Mouse (Mus musculus): ENCODE data around the gene Rpl13a. TPM values are rescaled to one million over a fixed set of nuclear protein-coding genes. Genes with fewer than 3 reads are reported as not detected.

Rpl13a gene
- polyA plus RNA-seq, 1 experiment from 2014 or later, result 649 TPM

DNA sequence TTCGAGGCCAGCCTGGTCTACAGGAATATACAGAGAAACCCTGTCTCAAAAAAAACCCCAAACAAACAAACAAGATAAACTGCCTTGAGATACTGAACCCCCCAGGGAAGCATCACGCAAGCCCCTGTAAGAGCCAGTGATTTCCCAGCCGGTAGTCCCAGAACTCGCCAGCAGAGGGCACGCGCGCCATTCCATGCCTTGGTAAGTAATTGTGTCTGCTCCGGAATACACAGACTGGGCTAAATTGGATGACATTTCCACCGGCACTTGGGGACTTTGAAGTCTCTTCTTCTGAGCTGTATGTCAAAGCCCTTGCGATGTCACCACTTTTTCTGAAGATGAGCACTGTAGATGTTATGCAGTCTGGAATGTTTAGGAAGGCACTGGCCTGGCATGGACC lies 48.7 kb downstream of the Rpl13a start:
- Histone ChIP-seq H3K27ac (replicated peaks) (no peak overlapping the region), H3K4me3 (replicated peaks) (no peak overlapping the region), H3K27me3 (replicated peaks) (no peaks in the 10 kb centered on the region), H3K9ac (replicated peaks) (no peak overlapping the region), H3K4me1 (peaks cover 14% of the 10 kb centered on the region), H3K4me2 (no peak overlapping the region; the same call in 1 of the 2 replicates), H3K36me3 (peaks cover 15% of the 10 kb centered on the region), H3K9me3 (replicated peaks) (no peaks in the 10 kb centered on the region)
- 1% methylated on average over 10 of the region's 10 CpGs for whole genome bisulfite sequencing
- ATAC-seq (ENCODE audit: low FRiP score), result peak; percentile 74

GRCm38 (mm10) chr7:45078513-45078912 lies 50.0 kb downstream of the Rpl13a start:
- H3K4me3 ChIP-seq (replicated peaks), result no peak overlapping the region
- 43% methylated on average over 9 of the region's 9 CpGs for WGBS
- H3K4me2 ChIP-seq, result no peak overlapping the region
- no peak overlapping the region for H3K27ac ChIP-seq (replicated peaks)
- H3K4me1 ChIP-seq, result peaks cover 14% of the 10 kb centered on the region
- H3K27me3 ChIP-seq (replicated peaks), result no peaks in the 10 kb centered on the region
- no peak overlapping the region for H3K9ac ChIP-seq (replicated peaks)
- H3K36me3 ChIP-seq, result peaks cover 23% of the 10 kb centered on the region
- no peak for ATAC-seq (ENCODE audit: low FRiP score)
- no peaks in the 10 kb centered on the region for H3K9me3 ChIP-seq (replicated peaks)

GRCm38 (mm10) chr7:45077829-45078228 lies 50.7 kb downstream of the Rpl13a start:
- Histone ChIP-seq H3K4me3 (replicated peaks) (no peak overlapping the region), H3K4me2 (no peak overlapping the region), H3K27ac (replicated peaks) (no peak overlapping the region), H3K36me3 (peaks cover 23% of the 10 kb centered on the region), H3K9ac (replicated peaks) (no peak overlapping the region), H3K4me1 (peaks cover 12% of the 10 kb centered on the region), H3K27me3 (replicated peaks) (no peaks in the 10 kb centered on the region), H3K9me3 (replicated peaks) (no peaks in the 10 kb centered on the region)
- ATAC-seq (ENCODE audit: low FRiP score), result no peak
- WGBS, result 98% methylated on average over 2 of the region's 2 CpGs

- Histone ChIP-seq H3K4me3 (replicated peaks) (no peak overlapping the region), H3K4me1 (peaks cover 7% of the 10 kb centered on the region; the same call in 1 of the 2 replicates), H3K4me2 (no peak overlapping the region), H3K27me3 (replicated peaks) (no peaks in the 10 kb centered on the region), H3K9ac (replicated peaks) (no peak overlapping the region), H3K36me3 (peaks cover 23% of the 10 kb centered on the region), H3K9me3 (replicated peaks) (no peaks in the 10 kb centered on the region), H3K27ac (replicated peaks) (no peak overlapping the region)
- WGBS, result 84% methylated on average over 14 of the region's 14 CpGs
- no peak for ATAC-seq (ENCODE audit: low FRiP score)
These were observed 51.2 kb downstream of the Rpl13a start for GRCm38 (mm10) chr7:45077322-45077721.

DNA sequence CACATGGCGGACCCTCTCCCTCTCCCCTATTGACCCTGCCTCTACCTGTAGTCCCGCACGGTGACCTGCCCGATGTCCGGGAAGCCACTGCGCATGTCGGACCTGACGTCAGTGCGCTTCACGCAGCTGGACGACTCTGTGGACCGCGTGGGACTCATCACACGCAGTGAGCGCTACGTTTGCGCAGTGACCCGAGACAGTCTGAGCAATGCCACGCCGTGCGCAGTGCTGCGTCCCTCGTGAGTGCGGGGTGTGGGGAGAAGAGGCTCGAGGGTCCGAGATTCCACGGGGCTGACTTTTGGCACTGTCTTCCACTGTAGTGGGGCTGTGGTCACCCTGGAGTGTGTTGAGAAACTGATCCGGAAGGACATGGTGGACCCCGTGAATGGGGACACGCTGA lies 52.1 kb downstream of the Rpl13a start:
- H3K4me1 ChIP-seq, result peaks cover 6% of the 10 kb centered on the region; the same call in 1 of the 2 replicates
- no peak overlapping the region for H3K9ac ChIP-seq (replicated peaks)
- no peaks in the 10 kb centered on the region for H3K27me3 ChIP-seq (replicated peaks)
- H3K4me3 ChIP-seq (replicated peaks), result no peak overlapping the region
- no peak overlapping the region for H3K4me2 ChIP-seq
- no peak for ATAC-seq (ENCODE audit: low FRiP score)
- WGBS, result 89% methylated on average over 30 of the region's 30 CpGs
- H3K27ac ChIP-seq (replicated peaks), result no peak overlapping the region
- H3K9me3 ChIP-seq (replicated peaks), result no peaks in the 10 kb centered on the region
- H3K36me3 ChIP-seq, result peaks cover 23% of the 10 kb centered on the region

MicroRNAs encoded within 50 kb of the gene (microRNA counts, 519-probe panel; counts per million panel counts)
- microRNA mmu-miR-150, result 2,961 counts per million, percentile 71 among the panel's probes with 10 or more counts

Small RNA genes within 50 kb of the gene (microRNA-seq; reads per million reads assigned to microRNA genes)
- gene Mir150, result 69.6 reads per million, percentile 47 among the genes with 10 or more reads in this experiment
- 6.4 reads per million, percentile 22 among the genes with 10 or more reads in this experiment for gene Mir5121
- not detected for gene Mir7055

Other genes starting within 250 kb of the Rpl13a start
- 136 and 141 TPM in 2 replicates for gene Med25, start 236.0 kb downstream of the Rpl13a start, polyA plus RNA-seq (2015; fragmentation: Nextera tagmentation; extraction: Ambion mirVana)
- gene Fuz, start 232.7 kb downstream of the Rpl13a start, polyA plus RNA-seq (2015; fragmentation: Nextera tagmentation; extraction: Ambion mirVana), result 15.1 and 15.8 TPM in 2 replicates
- 122 and 126 TPM in 2 replicates for gene Ap2a1, start 199.3 kb downstream of the Rpl13a start, polyA plus RNA-seq (2015; fragmentation: Nextera tagmentation; extraction: Ambion mirVana)
- 0.14 and 0.24 TPM in 2 replicates for gene Tsks, start 185.6 kb downstream of the Rpl13a start, polyA plus RNA-seq (2015; fragmentation: Nextera tagmentation; extraction: Ambion mirVana)
- gene Cpt1c, start 153.9 kb downstream of the Rpl13a start, polyA plus RNA-seq (2015; fragmentation: Nextera tagmentation; extraction: Ambion mirVana), result 55.5 and 59.0 TPM in 2 replicates
- gene Prmt1, start 142.2 kb downstream of the Rpl13a start, polyA plus RNA-seq (2015; fragmentation: Nextera tagmentation; extraction: Ambion mirVana), result 605 and 615 TPM in 2 replicates
- gene Irf3, start 131.1 kb downstream of the Rpl13a start, polyA plus RNA-seq (2015; fragmentation: Nextera tagmentation; extraction: Ambion mirVana), result 56.8 and 70.2 TPM in 2 replicates
- 9.8 and 19.8 TPM in 2 replicates for gene Bcl2l12, start 130.0 kb downstream of the Rpl13a start, polyA plus RNA-seq (2015; fragmentation: Nextera tagmentation; extraction: Ambion mirVana)
- gene Scaf1, start 112.4 kb downstream of the Rpl13a start, polyA plus RNA-seq (2015; fragmentation: Nextera tagmentation; extraction: Ambion mirVana), result 43.3 and 46.1 TPM in 2 replicates
- 14.2 and 24.2 TPM in 2 replicates for gene Rras, start 110.8 kb downstream of the Rpl13a start, polyA plus RNA-seq (2015; fragmentation: Nextera tagmentation; extraction: Ambion mirVana)
- 11.4 and 12.3 TPM in 2 replicates for gene Prr12, start 75.9 kb downstream of the Rpl13a start, polyA plus RNA-seq (2015; fragmentation: Nextera tagmentation; extraction: Ambion mirVana)
- 65.8 and 66.5 TPM in 2 replicates for gene Nosip, start 66.3 kb downstream of the Rpl13a start, polyA plus RNA-seq (2015; fragmentation: Nextera tagmentation; extraction: Ambion mirVana)
- gene Prrg2, start 66.1 kb downstream of the Rpl13a start, polyA plus RNA-seq (2015; fragmentation: Nextera tagmentation; extraction: Ambion mirVana), result 16.5 and 18.1 TPM in 2 replicates
- 112 and 118 TPM in 2 replicates for gene Rcn3, start 36.5 kb downstream of the Rpl13a start, polyA plus RNA-seq (2015; fragmentation: Nextera tagmentation; extraction: Ambion mirVana)
- gene Fcgrt, start 24.9 kb downstream of the Rpl13a start, polyA plus RNA-seq (2015; fragmentation: Nextera tagmentation; extraction: Ambion mirVana), result 33.8 and 42.7 TPM in 2 replicates
- 759 and 947 TPM in 2 replicates for gene Rps11, start 4.3 kb downstream of the Rpl13a start, polyA plus RNA-seq (2015; fragmentation: Nextera tagmentation; extraction: Ambion mirVana)
- gene Gm45713, start 7.5 kb upstream of the Rpl13a start, polyA plus RNA-seq (2015; fragmentation: Nextera tagmentation; extraction: Ambion mirVana), result 0.12 and 0.24 TPM in 2 replicates
- gene Flt3l, start 7.7 kb upstream of the Rpl13a start, polyA plus RNA-seq (2015; fragmentation: Nextera tagmentation; extraction: Ambion mirVana), result 1.8 and 3.8 TPM in 2 replicates
- 81.7 and 82.9 TPM in 2 replicates for gene Pih1d1, start 25.5 kb upstream of the Rpl13a start, polyA plus RNA-seq (2015; fragmentation: Nextera tagmentation; extraction: Ambion mirVana)
- 19.5 and 26.8 TPM in 2 replicates for gene Aldh16a1, start 25.8 kb upstream of the Rpl13a start, polyA plus RNA-seq (2015; fragmentation: Nextera tagmentation; extraction: Ambion mirVana)
- 0.37 and 0.55 TPM in 2 replicates for gene Slc17a7, start 35.2 kb upstream of the Rpl13a start, polyA plus RNA-seq (2015; fragmentation: Nextera tagmentation; extraction: Ambion mirVana)
- not detected in 2 replicates for gene Gfy, start 50.8 kb upstream of the Rpl13a start, polyA plus RNA-seq (2015; fragmentation: Nextera tagmentation; extraction: Ambion mirVana)
- gene Pth2, start 52.2 kb upstream of the Rpl13a start, polyA plus RNA-seq (2015; fragmentation: Nextera tagmentation; extraction: Ambion mirVana), result not detected in 2 replicates
- gene Ccdc155, start 76.1 kb upstream of the Rpl13a start, polyA plus RNA-seq (2015; fragmentation: Nextera tagmentation; extraction: Ambion mirVana), result 0.36 and 0.60 TPM in 2 replicates
- gene Dkkl1, start 83.4 kb upstream of the Rpl13a start, polyA plus RNA-seq (2015; fragmentation: Nextera tagmentation; extraction: Ambion mirVana), result 15.6 and 17.7 TPM in 2 replicates
- 28.9 and 44.5 TPM in 2 replicates for gene Tead2, start 87.0 kb upstream of the Rpl13a start, polyA plus RNA-seq (2015; fragmentation: Nextera tagmentation; extraction: Ambion mirVana)
- gene Cd37, start 110.4 kb upstream of the Rpl13a start, polyA plus RNA-seq (2015; fragmentation: Nextera tagmentation; extraction: Ambion mirVana), result 1.7 and 12.4 TPM in 2 replicates
- gene Slc6a16, start 112.3 kb upstream of the Rpl13a start, polyA plus RNA-seq (2015; fragmentation: Nextera tagmentation; extraction: Ambion mirVana), result 0.67 and 0.78 TPM in 2 replicates
- gene Slc6a21, start 148.8 kb upstream of the Rpl13a start, polyA plus RNA-seq (2015; fragmentation: Nextera tagmentation; extraction: Ambion mirVana), result not detected in 2 replicates
- 9.4 and 12.0 TPM in 2 replicates for gene Trpm4, start 205.0 kb upstream of the Rpl13a start, polyA plus RNA-seq (2015; fragmentation: Nextera tagmentation; extraction: Ambion mirVana)
- gene Hrc, start 206.5 kb upstream of the Rpl13a start, polyA plus RNA-seq (2015; fragmentation: Nextera tagmentation; extraction: Ambion mirVana), result 0.75 and 0.79 TPM in 2 replicates
- 27.3 and 29.5 TPM in 2 replicates for gene Ppfia3, start 238.3 kb upstream of the Rpl13a start, polyA plus RNA-seq (2015; fragmentation: Nextera tagmentation; extraction: Ambion mirVana)
- gene Lin7b, start 241.8 kb upstream of the Rpl13a start, polyA plus RNA-seq (2015; fragmentation: Nextera tagmentation; extraction: Ambion mirVana), result 48.2 and 58.3 TPM in 2 replicates